Mouse (Mus musculus): ENCODE data around the gene Tac4. TPM values are rescaled to one million over a fixed set of nuclear protein-coding genes. Genes with fewer than 3 reads are reported as not detected.

Gene Tac4
- polyA plus RNA-seq, 1 experiment from 2014 or later = not detected

DNA sequence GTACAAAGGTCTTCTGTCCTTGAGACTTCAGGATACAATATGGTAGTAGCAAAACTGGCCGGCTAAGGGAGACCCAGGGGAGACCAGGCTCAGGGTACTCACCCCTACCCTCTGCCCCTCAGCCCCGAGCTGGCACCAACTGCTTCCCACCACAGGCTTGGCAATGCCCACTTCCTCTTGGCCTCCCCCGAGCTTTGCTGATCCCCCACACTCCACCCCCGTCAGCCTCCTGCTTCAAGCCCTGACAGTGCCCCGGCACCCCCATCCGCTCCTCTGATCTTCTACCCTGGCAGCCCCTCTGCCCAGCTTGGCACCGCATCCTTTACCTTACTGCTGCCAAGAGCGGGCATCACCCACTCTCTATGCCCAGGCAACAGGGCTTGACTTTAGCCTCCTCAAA, 7.2 kb upstream of the Tac4 start:
- Histone ChIP-seq H3K27ac (ENCODE audit: low read depth) (no peak overlapping the region), H3K4me3 (ENCODE audit: low read depth, low read length) (no peak overlapping the region), H3K27me3 (ENCODE audit: insufficient read depth, low read length) (peaks cover 4% of the 10 kb centered on the region; the same call in 1 of the 2 replicates), H3K36me3 (replicated peaks; ENCODE audit: insufficient read depth, low read length) (no peaks in the 10 kb centered on the region), H3K9me3 (ENCODE audit: low read length) (no peaks in the 10 kb centered on the region), H3K4me1 (ENCODE audit: insufficient read depth) (peaks cover 6% of the 10 kb centered on the region; the same call in 1 of the 2 replicates), H3K4me2 (ENCODE audit: low read depth, low read length) (no peak overlapping the region), H3K9ac (replicated peaks) (no peak overlapping the region)
- TF ChIP-seq CTCF (IDR thresholded peaks at IDR 0.05; ENCODE audit: low read depth) (no peak), EP300 (IDR thresholded peaks at IDR 0.05; ENCODE audit: low read depth) (no peak)
- WGBS (ENCODE audit: insufficient replicate concordance) = 52% methylated on average over 8 of the region's 8 CpGs
- ATAC-seq (no peak), DNase-seq (no peak)

GRCm38 (mm10) chr11:95255747-95256146, 5.6 kb upstream of the Tac4 start:
- WGBS (ENCODE audit: insufficient replicate concordance) = 71% methylated on average over 6 of the region's 6 CpGs

DNA sequence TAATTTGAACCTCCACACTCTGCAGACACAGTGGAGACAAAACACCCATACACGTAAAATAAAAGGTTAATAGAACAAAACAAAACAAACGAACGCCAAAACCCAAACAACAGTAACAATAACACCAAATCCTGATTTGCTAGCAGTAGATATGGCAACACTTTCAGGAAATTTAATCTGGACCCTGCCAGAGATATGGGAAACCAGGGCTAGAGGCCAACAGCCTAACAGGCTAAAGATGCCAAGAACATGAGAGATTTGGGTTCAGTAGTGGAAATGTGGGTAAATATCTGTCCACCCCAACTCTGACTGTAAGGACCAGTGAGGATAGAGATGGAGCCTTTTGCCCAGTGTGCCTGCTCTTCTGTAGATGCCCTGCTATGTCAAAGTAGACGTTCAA, 3.4 kb upstream of the Tac4 start:
- H3K36me3 ChIP-seq (replicated peaks; ENCODE audit: insufficient read depth, low read length) = no peaks in the 10 kb centered on the region
- H3K9me3 ChIP-seq (ENCODE audit: low read length) = no peaks in the 10 kb centered on the region
- no peaks in the 10 kb centered on the region for H3K27me3 ChIP-seq (ENCODE audit: insufficient read depth, low read length)
- DNase-seq = no peak
- H3K4me2 ChIP-seq (ENCODE audit: low read depth, low read length) = peak overlapping the region; percentile 98; the same call in 1 of the 2 replicates
- no peak overlapping the region for H3K4me3 ChIP-seq (ENCODE audit: low read depth, low read length)
- peaks cover 16% of the 10 kb centered on the region for H3K4me1 ChIP-seq (ENCODE audit: insufficient read depth)
- WGBS (ENCODE audit: insufficient replicate concordance) = 49% methylated on average over 4 of the region's 4 CpGs
- ATAC-seq = no peak
- H3K9ac ChIP-seq (replicated peaks) = no peak overlapping the region
- TF ChIP-seq EP300 (IDR thresholded peaks at IDR 0.05; ENCODE audit: low read depth) (no peak), CTCF (IDR thresholded peaks at IDR 0.05; ENCODE audit: low read depth) (no peak)
- no peak overlapping the region for H3K27ac ChIP-seq (ENCODE audit: low read depth)

More at GRCm38 (mm10) chr11:95255747-95256146, 5.6 kb upstream of the Tac4 start:
- Histone ChIP-seq H3K9me3 (ENCODE audit: low read length) (no peaks in the 10 kb centered on the region), H3K36me3 (replicated peaks; ENCODE audit: insufficient read depth, low read length) (no peaks in the 10 kb centered on the region), H3K27me3 (ENCODE audit: insufficient read depth, low read length) (no peaks in the 10 kb centered on the region), H3K9ac (replicated peaks) (no peak overlapping the region), H3K4me1 (ENCODE audit: insufficient read depth) (peaks cover 12% of the 10 kb centered on the region), H3K27ac (ENCODE audit: low read depth) (no peak overlapping the region), H3K4me2 (ENCODE audit: low read depth, low read length) (no peak overlapping the region), H3K4me3 (ENCODE audit: low read depth, low read length) (no peak overlapping the region)
- TF ChIP-seq CTCF (IDR thresholded peaks at IDR 0.05; ENCODE audit: low read depth) (no peak), EP300 (IDR thresholded peaks at IDR 0.05; ENCODE audit: low read depth) (no peak)
- ATAC-seq = no peak
- no peak for DNase-seq

GRCm38 (mm10) chr11:95258490-95258889, 2.8 kb upstream of the Tac4 start:
- Histone ChIP-seq H3K36me3 (replicated peaks; ENCODE audit: insufficient read depth, low read length) (no peaks in the 10 kb centered on the region), H3K27ac (ENCODE audit: low read depth) (peak overlapping the region; percentile 71), H3K4me1 (ENCODE audit: insufficient read depth) (peaks cover 16% of the 10 kb centered on the region), H3K27me3 (ENCODE audit: insufficient read depth, low read length) (no peaks in the 10 kb centered on the region), H3K4me2 (ENCODE audit: low read depth, low read length) (peak overlapping the region; percentile 98), H3K9me3 (ENCODE audit: low read length) (no peaks in the 10 kb centered on the region), H3K9ac (replicated peaks) (peak overlapping the region; percentile 65), H3K4me3 (ENCODE audit: low read depth, low read length) (peak overlapping the region; percentile 62)
- DNase-seq (peak; percentile 87), ATAC-seq (peak; percentile 63)
- under 1% methylated on average over 26 of the region's 26 CpGs for WGBS (ENCODE audit: insufficient replicate concordance)
- TF ChIP-seq EP300 (IDR thresholded peaks at IDR 0.05; ENCODE audit: low read depth) (no peak), CTCF (IDR thresholded peaks at IDR 0.05; ENCODE audit: low read depth) (peak; percentile 75)

GRCm38 (mm10) chr11:95259088-95259849, 2.1 kb upstream of the Tac4 start:
- Histone ChIP-seq H3K9me3 (ENCODE audit: low read length) (no peaks in the 10 kb centered on the region), H3K4me3 (ENCODE audit: low read depth, low read length) (peak overlapping the region; percentile 62), H3K27ac (ENCODE audit: low read depth) (peak overlapping the region; percentile 87), H3K4me1 (ENCODE audit: insufficient read depth) (peaks cover 18% of the 10 kb centered on the region), H3K4me2 (ENCODE audit: low read depth, low read length) (peak overlapping the region; percentile 98), H3K27me3 (ENCODE audit: insufficient read depth, low read length) (no peaks in the 10 kb centered on the region), H3K36me3 (replicated peaks; ENCODE audit: insufficient read depth, low read length) (no peaks in the 10 kb centered on the region), H3K9ac (replicated peaks) (peak overlapping the region; percentile 66)
- TF ChIP-seq CTCF (IDR thresholded peaks at IDR 0.05; ENCODE audit: low read depth) = peak; percentile 100
- no peak for TF ChIP-seq EP300 (IDR thresholded peaks at IDR 0.05; ENCODE audit: low read depth)
- under 1% methylated on average over 66 of the region's 73 CpGs for WGBS (ENCODE audit: insufficient replicate concordance)
- ATAC-seq (peak; percentile 83), DNase-seq (peak; percentile 95)

DNA sequence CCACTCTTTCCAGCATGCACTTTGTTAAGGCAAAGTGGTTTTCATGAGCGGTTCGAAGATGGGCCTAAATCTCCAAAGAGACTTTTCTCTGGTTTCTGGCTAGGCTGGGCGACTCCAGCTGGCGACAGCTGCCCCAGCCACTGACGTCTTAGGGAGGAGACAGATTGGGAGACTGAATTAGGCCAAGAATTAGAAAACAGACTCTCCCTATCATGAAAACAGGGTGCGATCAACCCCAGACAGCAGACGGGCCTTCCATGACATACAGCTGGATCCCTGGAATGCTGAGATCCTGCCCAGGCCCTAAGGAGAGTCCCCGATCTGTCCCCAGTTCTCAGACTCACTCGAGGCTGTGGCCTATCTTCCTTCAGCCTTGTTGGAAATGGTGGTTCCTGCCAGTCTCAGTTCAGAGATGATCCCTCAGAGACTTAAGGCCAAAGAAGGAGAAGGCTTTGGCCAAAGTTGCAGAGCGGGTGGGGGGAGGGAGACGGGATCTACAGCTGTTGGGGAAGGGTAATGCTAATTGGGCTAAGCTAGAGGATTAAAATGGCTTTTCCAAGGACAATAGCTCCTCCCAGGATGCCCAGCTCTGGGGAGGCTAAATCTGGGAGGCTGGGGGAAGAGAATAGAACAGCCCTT, 2.6 kb downstream of the Tac4 start:
- Histone ChIP-seq H3K36me3 (replicated peaks; ENCODE audit: insufficient read depth, low read length) (0 out of 2 replicates have a peak, but pooled peaks cover 2% of the 10 kb centered on the region), H3K4me1 (ENCODE audit: insufficient read depth) (peaks cover 32% of the 10 kb centered on the region), H3K9me3 (ENCODE audit: low read length) (no peaks in the 10 kb centered on the region), H3K27me3 (ENCODE audit: insufficient read depth, low read length) (no peaks in the 10 kb centered on the region), H3K4me2 (ENCODE audit: low read depth, low read length) (no peak overlapping the region), H3K4me3 (ENCODE audit: low read depth, low read length) (no peak overlapping the region), H3K27ac (ENCODE audit: low read depth) (no peak overlapping the region), H3K9ac (replicated peaks) (no peak overlapping the region)
- 72% methylated on average over 11 of the region's 11 CpGs for WGBS (ENCODE audit: insufficient replicate concordance)
- no peak for TF ChIP-seq CTCF (IDR thresholded peaks at IDR 0.05; ENCODE audit: low read depth)
- ATAC-seq = no peak
- DNase-seq = no peak

Measured in liver, postnatal 0 days (tissue).